Comparison of ENCODE assay signal across 20 mouse cellular contexts in genomic region chr13:62879411-62879810, GRCm38 (mm10). TPM values are rescaled to one million over a fixed set of nuclear protein-coding genes. Genes with fewer than 3 reads are reported as not detected.
DNase-seq lines count a peak whose midpoint lies in the region; ATAC-seq and TF ChIP-seq lines count a peak whose summit lies in the region.
"Had no signal": no experiment of that assay in that cellular context is flagged by ENCODE, and none has a peak within 500 bp of the region (broad histone marks: within the 10 kb centered on the region; RNA-seq: fewer than 3 reads in every experiment).

No protein-coding gene starts in this region.

- 0 out of 2 replicates have a peak overlapping the region, but pooled peaks have one; percentile 9 for H3K27ac ChIP-seq in forebrain, embryonic 10.5 days
- H3K27ac ChIP-seq in forebrain, embryonic 16.5 days (ENCODE audit: low read length) = no peak overlapping the region
- 0 out of 2 replicates have a peak overlapping the region, but pooled peaks have one; percentile 12 for H3K27ac ChIP-seq in liver, embryonic 15.5 days (replicated peaks)
- H3K27ac ChIP-seq in bone marrow, adult 2 months (ENCODE audit: control insufficient read depth, insufficient read depth, low read depth, low read length, poor library complexity) = peak overlapping the region; percentile 55
- H3K27ac ChIP-seq in liver, postnatal 0 days (ENCODE audit: low read depth) = peak overlapping the region; percentile 80
- H3K27ac ChIP-seq: embryonic facial prominence, embryonic 12.5 days; hindbrain, postnatal 0 days; kidney, embryonic 15.5 days; neural tube, embryonic 13.5 days; stomach, embryonic 15.5 days had no signal

- TF ChIP-seq POLR2A in bone marrow, adult 2 months (IDR thresholded peaks at IDR 0.05; ENCODE audit: borderline replicate concordance, control insufficient read depth, low read depth, low read length) = no peak

- TF ChIP-seq CTCF in bone marrow, adult 2 months (IDR thresholded peaks at IDR 0.05; ENCODE audit: control insufficient read depth, insufficient read depth, low read length) = no peak
- TF ChIP-seq CTCF in liver, postnatal 0 days (IDR thresholded peaks at IDR 0.05; ENCODE audit: low read depth) = no peak

- 26% methylated on average over 6 of the region's 6 CpGs for WGBS in forebrain, embryonic 10.5 days
- 26% methylated on average over 6 of the region's 6 CpGs for WGBS in forebrain, embryonic 16.5 days
- WGBS in liver, embryonic 15.5 days (ENCODE audit: insufficient replicate concordance) = 25% methylated on average over 6 of the region's 6 CpGs
- WGBS in bone marrow, adult 2 months = 10% methylated on average over 6 of the region's 6 CpGs
- 33% methylated on average over 6 of the region's 6 CpGs for WGBS in liver, postnatal 0 days (ENCODE audit: insufficient replicate concordance)

- H3K9me3 ChIP-seq in forebrain, embryonic 10.5 days = no peaks in the 10 kb centered on the region
- H3K9me3 ChIP-seq in forebrain, embryonic 16.5 days (ENCODE audit: control insufficient read depth, low read length) = no peaks in the 10 kb centered on the region
- H3K9me3 ChIP-seq in liver, embryonic 15.5 days (replicated peaks) = no peaks in the 10 kb centered on the region
- no peaks in the 10 kb centered on the region for H3K9me3 ChIP-seq in liver, postnatal 0 days (ENCODE audit: low read length)
- H3K9me3 ChIP-seq: embryonic facial prominence, embryonic 12.5 days; heart, embryonic 12.5 days; kidney, embryonic 15.5 days; neural tube, embryonic 13.5 days; stomach, embryonic 15.5 days had no signal

- no peak overlapping the region for H3K9ac ChIP-seq in forebrain, embryonic 16.5 days (replicated peaks; ENCODE audit: low read depth, low read length)
- no peak overlapping the region for H3K9ac ChIP-seq in liver, embryonic 15.5 days
- H3K9ac ChIP-seq in liver, postnatal 0 days (replicated peaks) = no peak overlapping the region; the same call in 1 of the 2 replicates
- H3K9ac ChIP-seq: embryonic facial prominence, embryonic 12.5 days; heart, embryonic 12.5 days; kidney, embryonic 15.5 days; neural tube, embryonic 13.5 days; stomach, embryonic 15.5 days had no signal

- ATAC-seq in forebrain, embryonic 16.5 days = no peak
- no peak for ATAC-seq in liver, embryonic 15.5 days (ENCODE audit: insufficient read depth)
- ATAC-seq in liver, postnatal 0 days = no peak
- ATAC-seq: forebrain, embryonic 14.5 days; hindbrain, postnatal 0 days had no signal

- peaks cover 12% of the 10 kb centered on the region for H3K4me1 ChIP-seq in forebrain, embryonic 10.5 days
- H3K4me1 ChIP-seq in forebrain, embryonic 16.5 days (replicated peaks; ENCODE audit: control insufficient read depth, insufficient read depth, low read length) = no peaks in the 10 kb centered on the region
- peaks cover 13% of the 10 kb centered on the region; the same call in 1 of the 2 replicates for H3K4me1 ChIP-seq in liver, embryonic 15.5 days (replicated peaks)
- H3K4me1 ChIP-seq in bone marrow, adult 2 months (ENCODE audit: control insufficient read depth, insufficient read depth, low read length) = no peaks in the 10 kb centered on the region; the same call in none of the 2 replicates
- peaks cover 19% of the 10 kb centered on the region for H3K4me1 ChIP-seq in liver, postnatal 0 days (ENCODE audit: insufficient read depth)
- H3K4me1 ChIP-seq: embryonic facial prominence, embryonic 12.5 days; stomach, embryonic 15.5 days had no signal

- H3K36me3 ChIP-seq in forebrain, embryonic 10.5 days (replicated peaks) = no peaks in the 10 kb centered on the region
- no peaks in the 10 kb centered on the region for H3K36me3 ChIP-seq in forebrain, embryonic 16.5 days (ENCODE audit: control insufficient read depth, insufficient read depth)
- no peaks in the 10 kb centered on the region for H3K36me3 ChIP-seq in liver, embryonic 15.5 days (replicated peaks)
- 0 out of 2 replicates have a peak, but pooled peaks cover 5% of the 10 kb centered on the region for H3K36me3 ChIP-seq in liver, postnatal 0 days (replicated peaks; ENCODE audit: insufficient read depth, low read length)
- H3K36me3 ChIP-seq: embryonic facial prominence, embryonic 12.5 days; heart, embryonic 12.5 days; kidney, embryonic 15.5 days; neural tube, embryonic 13.5 days; stomach, embryonic 15.5 days had no signal

- DNase-seq in forebrain, embryonic 10.5 days (ENCODE audit: extremely low spot score, low spot score) = no peak
- no peak for DNase-seq in liver
- peak; percentile 15 for DNase-seq in liver, postnatal 0 days
- DNase-seq in spleen, postnatal 14 days (ENCODE audit: low spot score in 2 of 2) = no peak
- DNase-seq in frontal cortex, postnatal 14 days (ENCODE audit: low spot score in 2 of 2) = no peak
- DNase-seq: adrenal gland, adult 2 months; cerebellum, adult 9-11 months; gastrocnemius, postnatal 36 days; heart, postnatal 4 days had no signal

- peaks cover 18% of the 10 kb centered on the region for H3K27me3 ChIP-seq in forebrain, embryonic 10.5 days (ENCODE audit: poor library complexity, severe bottlenecking)
- no peaks in the 10 kb centered on the region for H3K27me3 ChIP-seq in forebrain, embryonic 16.5 days (replicated peaks; ENCODE audit: control insufficient read depth, insufficient read depth, low read length)
- H3K27me3 ChIP-seq in liver, embryonic 15.5 days = no peaks in the 10 kb centered on the region
- H3K27me3 ChIP-seq in liver, postnatal 0 days (ENCODE audit: insufficient read depth, low read length) = no peaks in the 10 kb centered on the region
- H3K27me3 ChIP-seq: embryonic facial prominence, embryonic 12.5 days; heart, embryonic 12.5 days; kidney, embryonic 15.5 days; neural tube, embryonic 13.5 days; stomach, embryonic 15.5 days had no signal

- no peak for TF ChIP-seq EP300 in liver, postnatal 0 days (IDR thresholded peaks at IDR 0.05; ENCODE audit: low read depth)

- H3K4me3 ChIP-seq in forebrain, embryonic 10.5 days = no peak overlapping the region
- no peak overlapping the region for H3K4me3 ChIP-seq in forebrain, embryonic 16.5 days (replicated peaks; ENCODE audit: low read length)
- H3K4me3 ChIP-seq in liver, embryonic 15.5 days (replicated peaks) = no peak overlapping the region
- H3K4me3 ChIP-seq in bone marrow, adult 2 months (replicated peaks; ENCODE audit: control insufficient read depth, low read depth, low read length) = no peak overlapping the region
- 0 out of 2 replicates have a peak overlapping the region, but pooled peaks have one; percentile 4 for H3K4me3 ChIP-seq in liver, postnatal 0 days (ENCODE audit: low read depth, low read length)
- H3K4me3 ChIP-seq: embryonic facial prominence, embryonic 12.5 days; erythroblast, embryonic 14.5 days; heart, embryonic 12.5 days; kidney, embryonic 15.5 days; neural tube, embryonic 13.5 days; stomach, embryonic 15.5 days had no signal

- no peak overlapping the region for H3K4me2 ChIP-seq in forebrain, embryonic 16.5 days (ENCODE audit: low read length)
- H3K4me2 ChIP-seq in liver, embryonic 15.5 days = 0 out of 2 replicates have a peak overlapping the region, but pooled peaks have one; percentile 1
- H3K4me2 ChIP-seq in liver, postnatal 0 days (ENCODE audit: low read depth, low read length) = peak overlapping the region; percentile 50
- H3K4me2 ChIP-seq: embryonic facial prominence, embryonic 12.5 days; heart, embryonic 12.5 days; kidney, embryonic 15.5 days; neural tube, embryonic 13.5 days; stomach, embryonic 15.5 days had no signal

RNA-seq across cellular contexts. Expression of gene Fbp1, which starts 8.7 kb away (rescaled TPM):
- not detected in 2 replicates for polyA plus RNA-seq in forebrain, embryonic 10.5 days (2016; fragmentation: Nextera tagmentation; extraction: Ambion mirVana)
- 0.21 TPM in 1 of 2 replicates, not detected in the other for polyA plus RNA-seq in forebrain, embryonic 16.5 days (2015; fragmentation: Nextera tagmentation; extraction: Ambion mirVana)
- polyA plus RNA-seq in liver, embryonic 15.5 days (2015; fragmentation: Nextera tagmentation; extraction: Ambion mirVana) = 43.1 and 93.2 TPM in 2 replicates
- polyA plus RNA-seq in bone marrow, adult 2 months (2011; ENCODE audit: insufficient read depth, insufficient read length, low replicate concordance, missing spikeins) = 1.7 and 9.4 TPM in 2 replicates
- polyA plus RNA-seq in liver, postnatal 0 days (2015; fragmentation: Nextera tagmentation; extraction: Ambion mirVana) = 2,442 and 2,581 TPM in 2 replicates
- polyA plus RNA-seq: erythroblast, embryonic 14.5 days; forebrain, embryonic 14.5 days had no signal

RNA-seq across cellular contexts. Expression of gene Fbp2, which starts 21.2 kb away (rescaled TPM):
- 0.10 TPM in 1 of 2 replicates, not detected in the other for polyA plus RNA-seq in forebrain, embryonic 10.5 days (2016; fragmentation: Nextera tagmentation; extraction: Ambion mirVana)
- polyA plus RNA-seq in forebrain, embryonic 16.5 days (2015; fragmentation: Nextera tagmentation; extraction: Ambion mirVana) = 0.36 and 0.41 TPM in 2 replicates
- 0.44 and 1.0 TPM in 2 replicates for polyA plus RNA-seq in liver, embryonic 15.5 days (2015; fragmentation: Nextera tagmentation; extraction: Ambion mirVana)
- polyA plus RNA-seq in bone marrow, adult 2 months (2011; ENCODE audit: insufficient read depth, insufficient read length, low replicate concordance, missing spikeins) = not detected in 2 replicates
- polyA plus RNA-seq in liver, postnatal 0 days (2015; fragmentation: Nextera tagmentation; extraction: Ambion mirVana) = 0.89 and 1.3 TPM in 2 replicates
- polyA plus RNA-seq: erythroblast, embryonic 14.5 days had no signal

Comparison
In these comparisons a context has a peak if more than half of its experiments do, and no peak if none do; other contexts are left out.
1. RNA of gene Fbp1, which starts 8.7 kb away (polyA plus RNA-seq): 2,442 to 2,581 TPM in liver, postnatal 0 days; 43.1 to 93.2 TPM in liver, embryonic 15.5 days, 1.7 to 9.4 TPM in bone marrow, adult 2 months, 0.21 TPM in forebrain, embryonic 16.5 days and not detected in forebrain, embryonic 10.5 days; every median in the first group is over 10 times any median in the second.